Mouse (Mus musculus) liver, postnatal 0 days (tissue): ENCODE results near the gene Ccl9. TPM values are rescaled to one million over a fixed set of nuclear protein-coding genes. Genes with fewer than 3 reads are reported as not detected.

Experiments used
- ATAC-seq: fragments of 200-750 bp; cut with Nextera tagmentation; 2 replicates; pipeline ENCODE4 v1.8.0; 2017; ENCODE audit warnings: mild to moderate bottlenecking, moderate library complexity
- DNase-seq: peaks from one replicate; pipeline ENCODE4 v3.0.0-alpha.2; 2016
- H3K27ac ChIP-seq: fragments of 300-500 bp; sonication (generic); 2 replicates; pipeline ENCODE4 v1.5.1; 2014; ENCODE audit warnings: antibody characterized with exemption, moderate library complexity, mild to moderate bottlenecking, low read depth
- H3K27me3 ChIP-seq: fragments of 300-500 bp; sonication (generic); 2 replicates; pipeline ENCODE4 v1.6.1; 2014; ENCODE audit warnings: low read length, control low read depth, mixed read lengths; ENCODE audit not compliant: insufficient read depth
- H3K36me3 ChIP-seq: fragments of 300-500 bp; sonication (generic); replicated peaks from 2 replicates; pipeline ENCODE4 v1.6.1; 2014; ENCODE audit warnings: mild to moderate bottlenecking, control low read depth, low read length, moderate library complexity, mixed read lengths; ENCODE audit not compliant: insufficient read depth
- H3K4me1 ChIP-seq: fragments of 300-500 bp; sonication (generic); 2 replicates; pipeline ENCODE4 v1.6.1; 2014; ENCODE audit warnings: antibody characterized with exemption, mild to moderate bottlenecking, control low read depth; ENCODE audit not compliant: insufficient read depth
- H3K4me2 ChIP-seq: fragments of 300-500 bp; sonication (generic); 2 replicates; pipeline ENCODE4 v1.6.1; 2014; ENCODE audit warnings: low read depth, mild to moderate bottlenecking, low read length, moderate library complexity, mixed read lengths
- H3K4me3 ChIP-seq: fragments of 300-500 bp; sonication (generic); 2 replicates; pipeline ENCODE4 v1.5.1; 2014; ENCODE audit warnings: low read depth, low read length
- H3K9ac ChIP-seq: fragments of 300-500 bp; sonication (generic); replicated peaks from 2 replicates; pipeline ENCODE4 v1.6.1; 2014; ENCODE audit warnings: mild to moderate bottlenecking, moderate library complexity
- H3K9me3 ChIP-seq: fragments of 300-500 bp; sonication (generic); 2 replicates; pipeline ENCODE4 v1.6.1; 2016; ENCODE audit warnings: mild to moderate bottlenecking, control low read depth, low read length, mixed read lengths
- CTCF ChIP-seq: sonication (generic); IDR thresholded peaks from 2 replicates; pipeline ENCODE4 v1.5.1; 2016; ENCODE audit warnings: antibody characterized with exemption, low read depth
- EP300 ChIP-seq: IDR thresholded peaks from 2 replicates; pipeline ENCODE4 v1.6.1; 2016; ENCODE audit warnings: antibody characterized with exemption, low read depth, mild to moderate bottlenecking
- WGBS: fragments of 180-500 bp; shearing (Covaris S2); extraction: QIAGEN DNeasy Blood & Tissue Kit; methylation state at CpG from one replicate; pipeline ENCODE4 v1.1.7; 2014; ENCODE audit not compliant: insufficient replicate concordance; 5-methylcytosine and 5-hydroxymethylcytosine counted together
- polyA plus RNA-seq: library from polyadenylated mRNA; unstranded; fragments of >200 nt; fragmentation: Nextera tagmentation; extraction: Ambion mirVana; gene quantifications from 2 replicates; pipeline ENCODE4 v1.2.1, GENCODE M21; 2015

The Ccl9 gene
- polyA plus RNA-seq, 1 experiment from 2014 or later, result 92.6 TPM

GRCm38 (mm10) chr11:83598207-83598837 lies 19.9 kb upstream of the Ccl9 start:
- no peaks in the 10 kb centered on the region for H3K36me3 ChIP-seq
- no peak for TF ChIP-seq CTCF
- no peak for TF ChIP-seq EP300
- no peak for ATAC-seq
- H3K4me2 ChIP-seq, result no peak overlapping the region
- H3K4me3 ChIP-seq, result no peak overlapping the region
- 64% methylated on average over 3 of the region's 3 CpGs for WGBS
- no peaks in the 10 kb centered on the region for H3K4me1 ChIP-seq
- no peaks in the 10 kb centered on the region for H3K9me3 ChIP-seq
- H3K27ac ChIP-seq, result no peak overlapping the region
- no peak for DNase-seq
- H3K27me3 ChIP-seq, result no peaks in the 10 kb centered on the region
- H3K9ac ChIP-seq, result no peak overlapping the region

- no peak overlapping the region for H3K9ac ChIP-seq
- H3K9me3 ChIP-seq, result no peaks in the 10 kb centered on the region
- no peak overlapping the region for H3K4me3 ChIP-seq
- TF ChIP-seq CTCF, result no peak
- TF ChIP-seq EP300, result no peak
- 0 out of 2 replicates have a peak, but pooled peaks cover 3% of the 10 kb centered on the region for H3K4me1 ChIP-seq
- H3K27me3 ChIP-seq, result no peaks in the 10 kb centered on the region
- H3K27ac ChIP-seq, result no peak overlapping the region
- 83% methylated on average over 7 of the region's 7 CpGs for WGBS
- no peak for ATAC-seq
- no peak overlapping the region for H3K4me2 ChIP-seq
- no peak for DNase-seq
- H3K36me3 ChIP-seq, result no peaks in the 10 kb centered on the region
Measured at GRCm38 (mm10) chr11:83597796-83598195, 19.4 kb upstream of the Ccl9 start.

- Histone ChIP-seq H3K9ac (no peak overlapping the region), H3K9me3 (no peaks in the 10 kb centered on the region), H3K4me2 (no peak overlapping the region), H3K4me1 (0 out of 2 replicates have a peak, but pooled peaks cover 6% of the 10 kb centered on the region), H3K27me3 (no peaks in the 10 kb centered on the region), H3K27ac (no peak overlapping the region), H3K36me3 (no peaks in the 10 kb centered on the region), H3K4me3 (no peak overlapping the region)
- ATAC-seq (no peak; the same call in 1 of the 2 replicates), DNase-seq (no peak)
- 65% methylated on average over 7 of the region's 7 CpGs for WGBS
- TF ChIP-seq CTCF (no peak), EP300 (no peak)
Measured at GRCm38 (mm10) chr11:83595669-83596455, 17.4 kb upstream of the Ccl9 start.

- WGBS, result 66% methylated on average over 5 of the region's 5 CpGs
- H3K4me3 ChIP-seq, result no peak overlapping the region
- no peak overlapping the region for H3K27ac ChIP-seq
- H3K9ac ChIP-seq, result no peak overlapping the region
- H3K27me3 ChIP-seq, result no peaks in the 10 kb centered on the region
- no peak for TF ChIP-seq EP300
- TF ChIP-seq CTCF, result no peak
- ATAC-seq, result no peak
- H3K9me3 ChIP-seq, result no peaks in the 10 kb centered on the region
- H3K36me3 ChIP-seq, result no peaks in the 10 kb centered on the region
- H3K4me2 ChIP-seq, result no peak overlapping the region
- DNase-seq, result no peak
- H3K4me1 ChIP-seq, result 0 out of 2 replicates have a peak, but pooled peaks cover 6% of the 10 kb centered on the region
Measured at GRCm38 (mm10) chr11:83593453-83593852, 15.0 kb upstream of the Ccl9 start.

GRCm38 (mm10) chr11:83592853-83593252 lies 14.4 kb upstream of the Ccl9 start, which contains the start of gene Ccl6:
Ccl6 (minus strand) TSS chr11:83593087.
- H3K27me3 ChIP-seq, result no peaks in the 10 kb centered on the region

GRCm38 (mm10) chr11:83584232-83584631 lies 5.8 kb upstream of the Ccl9 start:
- ATAC-seq, result no peak
- 58% methylated on average over 2 of the region's 2 CpGs for WGBS
- TF ChIP-seq CTCF (peak; percentile 27; the same call in 1 of the 2 replicates), EP300 (no peak)

More at GRCm38 (mm10) chr11:83592853-83593252, 14.4 kb upstream of the Ccl9 start, which contains the start of gene Ccl6:
- Histone ChIP-seq H3K36me3 (no peaks in the 10 kb centered on the region), H3K9ac (no peak within 1 kb of the TSS), H3K4me3 (no peak within 1 kb of the TSS), H3K27ac (peak within 1 kb of the TSS; percentile 60; the same call in 1 of the 2 replicates), H3K4me1 (0 out of 2 replicates have a peak, but pooled peaks cover 6% of the 10 kb centered on the region), H3K9me3 (no peaks in the 10 kb centered on the region), H3K4me2 (peak within 1 kb of the TSS; percentile 13; the same call in 1 of the 2 replicates)
- no peak for DNase-seq
- no peak for TF ChIP-seq EP300
- TF ChIP-seq CTCF, result no peak
- ATAC-seq, result no peak
- WGBS, result 20% methylated on average over 2 of the region's 2 CpGs

More at GRCm38 (mm10) chr11:83584232-83584631, 5.8 kb upstream of the Ccl9 start:
- Histone ChIP-seq H3K9ac (no peak overlapping the region), H3K36me3 (no peaks in the 10 kb centered on the region), H3K27me3 (no peaks in the 10 kb centered on the region), H3K4me3 (no peak overlapping the region), H3K27ac (no peak overlapping the region), H3K4me2 (no peak overlapping the region), H3K9me3 (no peaks in the 10 kb centered on the region), H3K4me1 (peaks cover 2% of the 10 kb centered on the region)
- no peak for DNase-seq
